Mouse (Mus musculus): ENCODE data around the gene Nkx6-1.

The Nkx6-1 gene

DNA sequence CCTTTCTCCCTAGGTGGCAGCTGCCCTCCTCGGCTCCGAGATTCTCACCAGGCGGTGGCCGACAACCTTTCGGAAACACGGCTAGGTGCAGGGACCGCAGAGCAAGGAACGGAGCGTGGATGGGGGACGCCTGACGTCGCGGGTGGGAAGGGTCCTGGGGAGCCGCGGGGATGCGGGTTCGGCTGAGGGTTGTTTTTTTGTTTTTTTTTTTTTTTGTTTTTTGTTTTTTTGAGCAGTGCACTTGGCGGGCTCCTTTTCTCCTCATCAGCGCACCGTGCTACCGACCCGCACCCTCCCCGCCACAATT lies 5.9 kb downstream of the Nkx6-1 start:
- no peak for DNase-seq (ENCODE audit: low spot score)

GRCm38 (mm10) chr5:101658188-101658983 lies 6.4 kb downstream of the Nkx6-1 start:
- DNase-seq (ENCODE audit: low spot score): no peak

- no peak for DNase-seq (ENCODE audit: low spot score)
Measured at GRCm38 (mm10) chr5:101657698-101658097, 7.1 kb downstream of the Nkx6-1 start.

- DNase-seq (ENCODE audit: low spot score): no peak
Measured at GRCm38 (mm10) chr5:101656107-101656506, 8.7 kb downstream of the Nkx6-1 start.

DNA sequence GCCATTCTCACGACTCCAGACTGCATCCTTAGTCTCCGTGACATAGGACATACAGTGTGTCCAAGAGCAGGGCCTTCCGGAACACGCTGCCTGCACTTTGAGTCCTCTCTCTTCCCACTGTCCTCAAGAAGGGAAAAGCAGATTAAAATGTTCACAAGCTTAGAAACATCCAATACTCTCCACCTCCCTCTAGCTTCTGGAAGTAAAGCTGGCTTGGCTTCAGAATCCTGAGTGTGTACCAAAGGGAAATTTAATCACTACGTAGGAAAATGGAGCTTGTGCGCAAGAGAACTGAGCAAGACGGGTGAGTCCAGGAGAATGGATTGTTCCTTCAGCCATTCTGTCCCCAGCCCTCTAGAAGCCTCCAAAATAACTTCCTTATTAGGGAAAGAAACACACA lies 9.4 kb downstream of the Nkx6-1 start:
- DNase-seq (ENCODE audit: low spot score): no peak

DNA sequence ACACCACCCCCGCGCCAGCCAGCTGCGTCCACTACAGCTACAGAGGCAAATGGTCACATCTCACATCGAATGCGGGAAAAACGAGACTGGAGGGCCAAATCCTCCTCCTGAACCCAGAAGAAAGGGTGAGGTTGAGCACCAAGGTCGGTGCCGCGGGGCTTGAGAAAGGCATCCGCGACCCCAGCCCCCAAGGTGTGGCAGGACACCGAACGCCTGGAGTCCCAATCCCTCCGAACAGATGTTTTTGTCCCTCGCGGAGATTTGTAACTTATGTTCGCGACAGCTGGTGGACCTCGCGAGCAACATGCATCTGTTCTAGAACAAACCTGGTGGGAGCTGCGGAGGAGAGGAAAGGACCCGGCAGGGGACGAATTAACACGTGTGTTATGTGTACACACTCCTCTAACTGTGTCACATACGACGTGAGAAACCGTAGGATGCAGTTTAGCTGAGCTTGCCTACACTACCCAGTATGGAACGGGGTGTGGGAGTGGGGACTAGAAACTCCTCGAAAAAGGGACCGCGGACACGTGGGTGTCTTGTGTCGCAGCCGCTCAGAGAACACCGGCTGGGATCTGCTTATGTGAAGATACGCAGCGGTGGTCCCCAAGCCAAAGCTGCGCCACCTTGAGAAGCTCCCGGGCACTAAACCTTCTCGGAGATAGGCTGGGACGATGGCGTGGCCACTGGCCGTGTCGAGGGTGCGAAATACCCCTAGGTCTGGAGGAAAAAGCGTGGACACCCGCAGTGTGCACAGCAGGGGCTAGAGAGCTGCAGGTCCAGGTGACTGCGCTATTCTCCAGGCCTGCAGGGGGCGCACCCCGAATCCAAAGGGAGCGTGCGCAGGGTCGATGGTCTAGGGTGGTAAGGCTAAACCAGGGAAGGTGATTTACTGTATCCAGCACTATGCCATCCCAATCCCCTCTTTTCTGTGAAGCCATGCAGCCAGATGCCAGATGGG lies 16.8 kb downstream of the Nkx6-1 start:
- DNase-seq (ENCODE audit: low spot score): no peak

GRCm38 (mm10) chr5:101646961-101647575 lies 17.7 kb downstream of the Nkx6-1 start:
- no peak for DNase-seq (ENCODE audit: low spot score)

DNA sequence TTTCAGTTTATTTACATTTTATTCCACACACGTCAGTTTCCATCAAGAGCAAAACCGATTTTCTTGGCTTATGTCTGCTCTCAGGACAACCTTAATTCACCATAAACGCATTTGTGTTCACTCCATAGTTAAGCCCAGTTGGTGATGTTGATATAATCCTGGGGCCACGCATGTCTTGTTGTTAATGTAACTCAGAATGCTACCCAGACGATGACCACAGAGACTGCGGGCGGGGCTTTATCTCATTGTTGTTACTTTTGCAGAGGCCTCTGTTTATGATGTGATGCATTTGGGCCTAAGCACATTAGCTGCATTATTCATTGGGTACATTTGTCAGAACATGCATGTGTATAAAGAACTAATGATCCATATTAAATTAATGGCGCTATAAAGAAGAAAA lies 19.7 kb downstream of the Nkx6-1 start:
- no peak for DNase-seq (ENCODE audit: low spot score)

DNA sequence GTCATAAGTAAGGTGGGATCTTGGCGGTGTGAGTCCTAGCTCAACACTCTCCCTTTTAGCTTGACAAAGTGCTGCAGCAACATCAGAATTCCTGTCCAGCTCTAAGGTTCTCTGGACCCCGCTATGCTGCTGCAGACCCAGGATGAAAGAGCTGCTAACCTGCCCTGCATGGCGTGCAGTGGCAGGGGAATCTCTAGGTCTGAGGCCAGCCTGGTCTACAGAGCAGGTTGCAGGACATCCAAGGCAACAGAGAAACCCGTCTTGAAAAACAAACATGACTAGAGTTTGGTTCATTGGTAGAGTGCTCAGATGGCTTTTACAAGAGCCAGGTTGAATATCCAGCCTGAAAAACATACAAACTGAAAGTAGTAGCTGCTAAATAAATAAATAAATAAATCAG lies 26.7 kb downstream of the Nkx6-1 start:
- DNase-seq (ENCODE audit: low spot score): no peak
